Mouse (Mus musculus): ENCODE results near the gene Olfr279. TPM values are rescaled to one million over a fixed set of nuclear protein-coding genes. Genes with fewer than 3 reads are reported as not detected.

Olfr279 gene
- not detected in 2 replicates for polyA plus RNA-seq (2012; rRNA removed)

GRCm38 (mm10) chr15:98492102-98492501 is at the start of gene Olfr279:
Olfr279 (plus strand) TSS chr15:98492402.

GRCm38 (mm10) chr15:98452288-98452687 is 39.9 kb upstream of the Olfr279 start, which contains the start of gene Olfr281:
Olfr281 (plus strand) TSS chr15:98452588.

GRCm38 (mm10) chr15:98469596-98469995 is 22.6 kb upstream of the Olfr279 start, which contains the start of gene OR5BS1P:
OR5BS1P (plus strand) TSS chr15:98469896.

GRCm38 (mm10) chr15:98482701-98483100 is 9.5 kb upstream of the Olfr279 start, which contains the start of gene Lalba:
Lalba (minus strand) TSS chr15:98482721.

GRCm38 (mm10) chr15:98533881-98534627 is 41.9 kb downstream of the Olfr279 start, which contains the start of gene Kansl2:
Kansl2 (minus strand) TSS chr15:98534264.

Other genes with a start within 250 kb of the Olfr279 start
- not detected in 2 replicates for gene H1fnt, start 235.1 kb upstream of the Olfr279 start, polyA plus RNA-seq (2012; rRNA removed)
- 8.0 and 9.4 TPM in 2 replicates for gene Zfp641, start 196.2 kb upstream of the Olfr279 start, polyA plus RNA-seq (2012; rRNA removed)
- gene Olfr285, start 175.0 kb upstream of the Olfr279 start, polyA plus RNA-seq (2012; rRNA removed) = not detected in 2 replicates
- gene Olfr284, start 151.4 kb upstream of the Olfr279 start, polyA plus RNA-seq (2012; rRNA removed) = not detected in 2 replicates
- gene Olfr283, start 111.5 kb upstream of the Olfr279 start, polyA plus RNA-seq (2012; rRNA removed) = not detected in 2 replicates
- not detected in 2 replicates for gene Olfr282, start 61.2 kb upstream of the Olfr279 start, polyA plus RNA-seq (2012; rRNA removed)
- not detected in 2 replicates for gene Olfr281, start 39.8 kb upstream of the Olfr279 start, polyA plus RNA-seq (2012; rRNA removed)
- gene OR5BS1P, start 22.5 kb upstream of the Olfr279 start, polyA plus RNA-seq (2012; rRNA removed) = not detected in 2 replicates
- gene Lalba, start 9.7 kb upstream of the Olfr279 start, polyA plus RNA-seq (2012; rRNA removed) = not detected in 2 replicates
- gene Kansl2, start 41.9 kb downstream of the Olfr279 start, polyA plus RNA-seq (2012; rRNA removed) = 117 and 125 TPM in 2 replicates
- 22.8 and 23.3 TPM in 2 replicates for gene Ccnt1, start 78.5 kb downstream of the Olfr279 start, polyA plus RNA-seq (2012; rRNA removed)
- 0.26 TPM in 1 of 2 replicates, not detected in the other for gene 4930415O20Rik, start 78.6 kb downstream of the Olfr279 start, polyA plus RNA-seq (2012; rRNA removed)
- 46.7 and 54.8 TPM in 2 replicates for gene Adcy6, start 117.7 kb downstream of the Olfr279 start, polyA plus RNA-seq (2012; rRNA removed)
- gene Cacnb3, start 138.4 kb downstream of the Olfr279 start, polyA plus RNA-seq (2012; rRNA removed) = 230 and 233 TPM in 2 replicates
- gene Ddx23, start 170.5 kb downstream of the Olfr279 start, polyA plus RNA-seq (2012; rRNA removed) = 53.2 and 54.3 TPM in 2 replicates
- gene Rnd1, start 185.1 kb downstream of the Olfr279 start, polyA plus RNA-seq (2012; rRNA removed) = 13.4 and 16.2 TPM in 2 replicates
- gene Ccdc65, start 215.8 kb downstream of the Olfr279 start, polyA plus RNA-seq (2012; rRNA removed) = 2.3 and 2.6 TPM in 2 replicates
- 6.5 and 15.6 TPM in 2 replicates for gene Fkbp11, start 235.8 kb downstream of the Olfr279 start, polyA plus RNA-seq (2012; rRNA removed)

All from central nervous system, embryonic 14 days (tissue).